Mouse (Mus musculus) neural tube, embryonic 13.5 days (tissue): Measurements from ENCODE around the gene Ammecr1. TPM values are rescaled to one million over a fixed set of nuclear protein-coding genes. Genes with fewer than 3 reads are reported as not detected.

Experiments used
- ATAC-seq: fragments of 200-750 bp; cut with Nextera tagmentation; 2 replicates; pipeline ENCODE4 v1.8.0; 2017; ENCODE audit warnings: low read depth, mild to moderate bottlenecking, moderate TSS enrichment, moderate library complexity
- H3K27ac ChIP-seq: fragments of 300-500 bp; sonication (generic); replicated peaks from 2 replicates; pipeline ENCODE4 v1.5.1; 2015; ENCODE audit warnings: moderate library complexity, mild to moderate bottlenecking, inconsistent platforms
- H3K27me3 ChIP-seq: fragments of 300-500 bp; sonication (generic); 2 replicates; pipeline ENCODE4 v1.6.1; 2015; ENCODE audit warnings: mild to moderate bottlenecking, inconsistent platforms
- H3K36me3 ChIP-seq: fragments of 300-500 bp; sonication (generic); 2 replicates; pipeline ENCODE4 v1.6.1; 2015; ENCODE audit warnings: mild to moderate bottlenecking, inconsistent platforms
- H3K4me1 ChIP-seq: fragments of 300-500 bp; sonication (generic); replicated peaks from 2 replicates; pipeline ENCODE4 v1.6.1; 2015; ENCODE audit warnings: inconsistent platforms
- H3K4me2 ChIP-seq: fragments of 300-500 bp; sonication (generic); 2 replicates; pipeline ENCODE4 v1.6.1; 2015; ENCODE audit warnings: inconsistent platforms, mild to moderate bottlenecking, moderate library complexity
- H3K4me3 ChIP-seq: fragments of 300-500 bp; sonication (generic); 2 replicates; pipeline ENCODE4 v1.5.1; 2015; ENCODE audit warnings: mild to moderate bottlenecking, inconsistent platforms
- H3K9ac ChIP-seq: fragments of 300-500 bp; sonication (generic); 2 replicates; pipeline ENCODE4 v1.6.1; 2015; ENCODE audit warnings: moderate library complexity, mild to moderate bottlenecking, inconsistent platforms
- H3K9me3 ChIP-seq: fragments of 300-500 bp; sonication (generic); 2 replicates; pipeline ENCODE4 v1.6.1; 2016; ENCODE audit warnings: inconsistent platforms
- WGBS: fragments of 180-500 bp; shearing (Covaris S2); methylation state at CpG from one replicate; pipeline ENCODE4 v1.1.7; 2015; 5-methylcytosine and 5-hydroxymethylcytosine counted together
- microRNA-seq: library from miRNA; unstranded; fragments of <30 nt; microRNA quantifications from one replicate; pipeline ENCODE4, GENCODE M21; 2016
- polyA plus RNA-seq: library from polyadenylated mRNA; unstranded; fragments of >200 nt; fragmentation: Nextera tagmentation; extraction: Ambion mirVana; gene quantifications from 2 replicates; pipeline ENCODE4 v1.2.1, GENCODE M21; 2015

Gene Ammecr1
- polyA plus RNA-seq, 1 experiment from 2014 or later = 4.7 TPM

DNA sequence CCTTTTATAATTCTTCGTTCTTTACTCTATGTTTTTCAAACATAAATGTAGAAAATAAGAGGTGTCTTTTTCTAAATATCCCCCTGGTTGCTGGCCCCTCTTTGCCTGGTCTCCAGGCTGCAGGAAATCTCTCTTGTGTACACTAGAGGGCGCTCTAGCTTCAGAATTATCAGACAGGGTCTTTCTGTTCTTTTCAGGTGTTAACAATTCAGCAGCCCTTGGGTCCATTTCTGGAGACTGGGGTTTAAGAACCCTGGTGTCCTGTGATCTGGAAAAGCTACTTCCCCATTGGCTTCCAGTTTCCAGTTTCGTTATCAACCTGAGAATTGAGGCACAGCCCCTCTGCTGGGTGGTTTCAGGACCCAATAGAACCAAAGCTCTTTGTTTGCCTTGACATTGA is 144.7 kb downstream of the Ammecr1 start:
- 35% methylated on average over 3 of the region's 3 CpGs for WGBS
- no peak overlapping the region for H3K27ac ChIP-seq
- H3K36me3 ChIP-seq = no peaks in the 10 kb centered on the region
- no peak overlapping the region for H3K9ac ChIP-seq
- no peak overlapping the region for H3K4me3 ChIP-seq
- H3K27me3 ChIP-seq = no peaks in the 10 kb centered on the region
- H3K4me1 ChIP-seq = no peaks in the 10 kb centered on the region
- no peak overlapping the region for H3K4me2 ChIP-seq
- peak; percentile 36; the same call in 1 of the 2 replicates for ATAC-seq
- H3K9me3 ChIP-seq = no peaks in the 10 kb centered on the region

DNA sequence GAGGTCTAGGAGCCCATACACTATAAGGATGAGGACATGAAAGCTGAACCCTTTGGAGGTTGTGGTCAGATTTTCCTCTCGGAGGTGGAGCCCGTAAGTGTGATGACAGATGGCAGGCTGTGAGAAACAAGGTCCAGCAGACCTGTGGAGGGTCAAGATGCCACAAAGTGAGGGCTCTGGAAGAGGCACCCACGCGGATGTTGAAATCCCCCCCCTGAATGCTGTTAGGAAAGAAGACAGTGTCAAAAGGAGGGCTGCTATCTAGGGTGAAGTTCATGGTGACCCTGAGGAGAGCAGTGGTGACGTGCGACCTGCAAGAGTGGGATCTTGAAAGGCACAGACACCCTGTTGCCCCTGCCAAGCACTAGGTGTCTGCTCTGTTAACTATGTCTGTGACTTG is 145.3 kb downstream of the Ammecr1 start:
- H3K27me3 ChIP-seq = no peaks in the 10 kb centered on the region
- no peak overlapping the region for H3K9ac ChIP-seq
- no peaks in the 10 kb centered on the region for H3K9me3 ChIP-seq
- no peaks in the 10 kb centered on the region for H3K36me3 ChIP-seq
- 78% methylated on average over 6 of the region's 6 CpGs for WGBS
- no peak overlapping the region for H3K4me2 ChIP-seq
- ATAC-seq = no peak
- H3K4me1 ChIP-seq = no peaks in the 10 kb centered on the region
- no peak overlapping the region for H3K4me3 ChIP-seq
- H3K27ac ChIP-seq = no peak overlapping the region

DNA sequence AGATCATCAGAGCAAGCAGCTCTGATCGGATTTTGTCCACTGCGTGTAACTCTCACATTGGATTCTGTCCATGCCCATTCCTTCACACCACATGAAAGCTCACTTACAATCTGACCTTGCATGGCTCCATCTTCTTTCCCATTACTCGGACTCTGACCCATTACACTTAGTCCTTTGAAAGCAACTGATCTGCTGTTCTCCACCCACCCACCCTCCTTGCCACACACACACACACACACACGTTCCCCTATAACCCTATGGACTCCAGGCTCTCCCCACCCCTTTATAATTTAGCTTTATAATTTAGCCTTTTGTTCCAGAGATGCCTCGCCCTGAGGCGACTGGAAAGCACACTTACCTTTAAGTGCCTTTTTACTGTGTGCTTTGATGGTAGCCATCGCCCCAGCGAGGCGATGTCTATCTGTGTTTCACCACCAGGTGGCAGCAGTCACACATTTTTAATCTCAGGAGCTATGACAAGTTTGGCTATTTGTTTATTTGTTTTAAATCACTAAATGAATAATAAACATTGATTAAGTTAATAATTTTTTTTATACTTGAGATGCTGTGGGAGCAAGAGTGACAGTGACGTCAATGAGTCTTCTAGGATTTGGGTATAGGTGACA is 148.4 kb downstream of the Ammecr1 start:
- Histone ChIP-seq H3K4me1 (no peaks in the 10 kb centered on the region), H3K27ac (no peak overlapping the region), H3K36me3 (no peaks in the 10 kb centered on the region), H3K9me3 (no peaks in the 10 kb centered on the region), H3K4me3 (no peak overlapping the region), H3K4me2 (no peak overlapping the region), H3K27me3 (no peaks in the 10 kb centered on the region), H3K9ac (no peak overlapping the region)
- no peak for ATAC-seq
- 41% methylated on average over 10 of the region's 10 CpGs for WGBS

DNA sequence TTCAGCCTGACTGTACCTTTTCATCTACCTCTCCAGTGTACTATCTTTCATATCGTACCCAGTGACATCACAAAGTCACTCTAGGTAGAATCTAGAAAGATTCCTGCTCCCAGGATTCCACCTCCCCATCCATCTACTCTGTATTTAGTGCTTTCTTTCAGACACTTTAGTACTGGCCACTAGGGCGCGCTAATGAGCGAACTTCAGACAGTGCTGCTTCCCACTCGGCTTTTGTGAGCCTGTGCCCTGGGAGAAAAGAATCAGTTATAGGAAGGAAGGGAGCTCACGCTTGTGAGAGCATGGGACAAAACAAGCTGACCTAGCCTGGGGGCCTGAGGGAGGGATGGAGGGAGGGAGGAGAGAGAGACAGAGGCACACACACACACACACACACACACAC is 153.4 kb downstream of the Ammecr1 start:
- H3K27me3 ChIP-seq = no peaks in the 10 kb centered on the region
- H3K9ac ChIP-seq = no peak overlapping the region
- 16% methylated on average over 6 of the region's 6 CpGs for WGBS
- no peak for ATAC-seq
- no peaks in the 10 kb centered on the region for H3K36me3 ChIP-seq
- H3K4me3 ChIP-seq = no peak overlapping the region
- H3K4me2 ChIP-seq = no peak overlapping the region
- H3K4me1 ChIP-seq = no peaks in the 10 kb centered on the region
- no peaks in the 10 kb centered on the region for H3K9me3 ChIP-seq
- no peak overlapping the region for H3K27ac ChIP-seq

DNA sequence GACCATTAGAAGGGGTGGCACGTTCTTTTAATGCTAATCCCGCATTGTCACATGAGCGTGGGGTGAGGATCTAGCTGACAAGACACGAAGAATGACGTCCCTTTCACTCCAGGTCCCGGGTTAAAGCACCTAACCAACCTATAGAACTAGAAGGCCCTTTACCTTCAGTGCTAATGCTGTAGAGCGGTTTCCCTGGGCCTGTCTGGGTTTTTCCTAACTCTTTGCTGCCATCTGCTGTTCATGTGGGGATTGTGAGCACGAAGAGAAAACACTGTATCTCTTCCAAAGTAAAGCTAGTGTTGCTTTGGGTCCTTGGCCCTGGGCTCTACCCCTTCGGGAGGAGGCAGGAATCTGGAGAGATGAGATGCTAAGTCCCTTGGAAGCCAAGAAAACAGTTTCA is 158.1 kb downstream of the Ammecr1 start:
- H3K27me3 ChIP-seq = 0 out of 2 replicates have a peak, but pooled peaks cover 4% of the 10 kb centered on the region
- no peak overlapping the region for H3K4me3 ChIP-seq
- peak; percentile 62; the same call in 1 of the 2 replicates for ATAC-seq
- no peak overlapping the region for H3K9ac ChIP-seq
- H3K4me1 ChIP-seq = peaks cover 9% of the 10 kb centered on the region; the same call in 1 of the 2 replicates
- H3K4me2 ChIP-seq = no peak overlapping the region
- 40% methylated on average over 9 of the region's 9 CpGs for WGBS
- no peaks in the 10 kb centered on the region for H3K36me3 ChIP-seq
- H3K9me3 ChIP-seq = no peaks in the 10 kb centered on the region
- no peak overlapping the region for H3K27ac ChIP-seq

DNA sequence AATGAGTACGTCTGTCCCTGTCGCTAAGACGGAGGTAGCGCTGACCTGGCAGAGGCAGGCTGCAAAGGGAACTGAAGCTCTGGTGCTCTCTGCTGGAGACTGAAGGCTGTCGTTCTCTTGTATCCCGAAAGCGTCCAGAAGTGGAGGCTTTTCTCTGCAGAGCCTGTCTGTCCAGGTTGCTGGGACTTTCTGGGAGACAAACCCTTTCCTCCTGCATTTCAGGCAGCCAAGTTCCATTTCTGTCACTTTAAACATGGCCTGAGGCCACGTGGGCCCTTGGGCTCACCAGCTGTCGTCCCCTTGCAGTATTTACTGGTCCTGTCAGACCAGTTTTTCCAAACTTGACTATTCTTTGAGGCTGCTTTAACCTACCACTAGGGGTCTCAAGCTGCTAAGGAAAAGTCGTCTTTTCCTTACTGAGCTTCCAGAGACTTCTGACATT is 159.9 kb downstream of the Ammecr1 start:
- ATAC-seq = no peak
- Histone ChIP-seq H3K4me3 (no peak overlapping the region), H3K27ac (no peak overlapping the region), H3K4me1 (peaks cover 9% of the 10 kb centered on the region; the same call in 1 of the 2 replicates), H3K9me3 (no peaks in the 10 kb centered on the region), H3K27me3 (peaks cover 8% of the 10 kb centered on the region; the same call in 1 of the 2 replicates), H3K4me2 (no peak overlapping the region), H3K36me3 (no peaks in the 10 kb centered on the region), H3K9ac (no peak overlapping the region)
- 45% methylated on average over 10 of the region's 10 CpGs for WGBS

DNA sequence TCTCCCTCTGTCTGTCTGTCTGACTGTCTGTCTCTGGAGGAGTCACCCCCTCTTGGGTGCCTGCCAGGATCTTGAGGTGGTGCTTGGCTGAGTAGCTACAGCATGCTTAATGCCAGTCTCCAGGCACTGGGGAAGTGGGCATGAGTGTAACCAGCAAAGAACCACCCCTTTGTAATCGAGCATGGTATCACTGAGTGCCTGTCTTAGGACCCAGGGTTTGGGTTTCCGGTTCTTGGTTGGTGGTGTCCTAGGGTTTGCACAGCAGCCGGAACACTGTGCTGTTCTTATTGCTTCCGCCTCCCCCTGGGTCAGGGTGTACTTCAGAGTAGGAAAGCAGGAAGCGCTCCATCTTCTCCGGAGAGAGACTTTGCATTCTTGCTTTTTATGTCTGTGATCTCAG is 160.4 kb downstream of the Ammecr1 start:
- no peaks in the 10 kb centered on the region for H3K36me3 ChIP-seq
- H3K4me1 ChIP-seq = peaks cover 9% of the 10 kb centered on the region; the same call in 1 of the 2 replicates
- H3K9ac ChIP-seq = no peak overlapping the region
- no peak overlapping the region for H3K4me2 ChIP-seq
- no peak overlapping the region for H3K27ac ChIP-seq
- no peaks in the 10 kb centered on the region for H3K9me3 ChIP-seq
- 78% methylated on average over 6 of the region's 6 CpGs for WGBS
- ATAC-seq = no peak
- peaks cover 8% of the 10 kb centered on the region; the same call in 1 of the 2 replicates for H3K27me3 ChIP-seq
- no peak overlapping the region for H3K4me3 ChIP-seq

DNA sequence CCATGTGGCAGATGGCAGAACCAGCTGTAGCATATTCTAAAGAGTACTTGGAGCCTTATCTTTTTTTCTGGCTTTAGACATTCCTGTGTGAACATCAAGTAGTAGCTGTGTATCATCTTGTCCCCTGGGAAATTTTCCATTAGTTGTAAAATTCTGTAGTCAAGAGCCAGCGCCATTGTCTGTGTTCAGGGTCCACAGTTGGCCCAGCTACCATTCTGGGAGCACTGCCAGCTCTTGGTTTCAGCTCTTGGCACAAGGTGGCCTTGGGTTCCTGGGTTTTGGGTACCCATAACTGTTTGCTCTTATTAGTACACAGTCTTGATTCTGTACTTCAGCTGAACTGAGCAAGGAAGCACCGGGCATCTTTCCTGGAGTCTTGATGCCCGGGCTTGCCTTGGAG is 161.9 kb downstream of the Ammecr1 start:
- Histone ChIP-seq H3K4me2 (no peak overlapping the region), H3K27me3 (peaks cover 8% of the 10 kb centered on the region; the same call in 1 of the 2 replicates), H3K36me3 (no peaks in the 10 kb centered on the region), H3K4me3 (no peak overlapping the region), H3K9me3 (no peaks in the 10 kb centered on the region), H3K4me1 (peaks cover 9% of the 10 kb centered on the region; the same call in 1 of the 2 replicates), H3K27ac (no peak overlapping the region), H3K9ac (no peak overlapping the region)
- ATAC-seq = no peak
- WGBS = 84% methylated on average over 3 of the region's 3 CpGs

Small RNA genes lying within 50 kb of the gene (microRNA-seq; reads per million reads assigned to microRNA genes)
- gene Gm44351 = not detected

Other genes starting within 250 kb of the Ammecr1 start
- 0.20 and 0.25 TPM in 2 replicates for gene Rtl9, start 132.9 kb upstream of the Ammecr1 start, polyA plus RNA-seq